Mouse (Mus musculus) midbrain, postnatal 0 days (tissue): Measurements from ENCODE around the gene Gm9972. TPM values are rescaled to one million over a fixed set of nuclear protein-coding genes. Genes with fewer than 3 reads are reported as not detected.
A peak's percentile ranks its signal among the peaks of the same experiment; 100 is the strongest.

Experiments
- ATAC-seq: fragments of 200-750 bp; cut with Nextera tagmentation; 2 replicates; pipeline ENCODE4 v1.8.0; 2017; ENCODE audit warnings: moderate number of reproducible peaks, mild to moderate bottlenecking, moderate TSS enrichment, moderate library complexity; ENCODE audit not compliant: low FRiP score
- DNase-seq: peaks from one replicate; pipeline ENCODE4 v3.0.0-alpha.2; 2015; ENCODE audit warnings: low spot score
- H3K27ac ChIP-seq: fragments of 300-500 bp; sonication (generic); 2 replicates; pipeline ENCODE4 v1.5.1; 2014; ENCODE audit warnings: low read depth, mild to moderate bottlenecking, low read length, mixed read lengths
- H3K27me3 ChIP-seq: fragments of 300-500 bp; sonication (generic); 2 replicates; pipeline ENCODE4 v1.6.1; 2014; ENCODE audit warnings: low read length, control low read depth, mixed read lengths; ENCODE audit not compliant: insufficient read depth
- H3K36me3 ChIP-seq: fragments of 300-500 bp; sonication (generic); 2 replicates; pipeline ENCODE4 v1.6.1; 2014; ENCODE audit warnings: low read length, control low read depth, mixed read lengths; ENCODE audit not compliant: insufficient read depth
- H3K4me1 ChIP-seq: fragments of 300-500 bp; sonication (generic); 2 replicates; pipeline ENCODE4 v1.6.1; 2014; ENCODE audit warnings: mild to moderate bottlenecking, control low read depth, antibody characterized with exemption, low read length, mixed read lengths; ENCODE audit not compliant: insufficient read depth
- H3K4me2 ChIP-seq: fragments of 300-500 bp; sonication (generic); 2 replicates; pipeline ENCODE4 v1.6.1; 2014; ENCODE audit warnings: low read depth, mild to moderate bottlenecking, low read length, mixed read lengths; ENCODE audit not compliant: poor library complexity, severe bottlenecking
- H3K4me3 ChIP-seq: fragments of 300-500 bp; sonication (generic); 2 replicates; pipeline ENCODE4 v1.5.1; 2014; ENCODE audit warnings: low read depth, mild to moderate bottlenecking, low read length, moderate library complexity
- H3K9ac ChIP-seq: fragments of 300-500 bp; sonication (generic); replicated peaks from 2 replicates; pipeline ENCODE4 v1.6.1; 2014; ENCODE audit warnings: mild to moderate bottlenecking, low read length, moderate library complexity, mixed read lengths; ENCODE audit not compliant: poor library complexity, severe bottlenecking
- H3K9me3 ChIP-seq: fragments of 300-500 bp; sonication (generic); 2 replicates; pipeline ENCODE4 v1.6.1; 2016; ENCODE audit warnings: low read length, control low read depth
- CTCF ChIP-seq: IDR thresholded peaks from 2 replicates; pipeline ENCODE4 v1.5.1; 2016; ENCODE audit warnings: antibody characterized with exemption, mild to moderate bottlenecking
- WGBS: fragments of 180-500 bp; shearing (Covaris S2); extraction: QIAGEN DNeasy Blood & Tissue Kit; methylation state at CpG from one replicate; pipeline ENCODE4 v1.1.7; 2014; 5-methylcytosine and 5-hydroxymethylcytosine counted together
- polyA plus RNA-seq: library from polyadenylated mRNA; unstranded; fragments of >200 nt; fragmentation: Nextera tagmentation; extraction: Ambion mirVana; gene quantifications from 2 replicates; pipeline ENCODE4 v1.2.1, GENCODE M21; 2015
- total RNA-seq: library from RNA; depleted of rRNA; stranded (reverse); fragments of >200 nt; gene quantifications from 2 replicates; pipeline ENCODE4 v1.2.3, GENCODE M21; 2014; rRNA removed

Gm9972 gene
- total and polyA plus RNA-seq, 2 experiments from 2014 or later: not detected

DNA sequence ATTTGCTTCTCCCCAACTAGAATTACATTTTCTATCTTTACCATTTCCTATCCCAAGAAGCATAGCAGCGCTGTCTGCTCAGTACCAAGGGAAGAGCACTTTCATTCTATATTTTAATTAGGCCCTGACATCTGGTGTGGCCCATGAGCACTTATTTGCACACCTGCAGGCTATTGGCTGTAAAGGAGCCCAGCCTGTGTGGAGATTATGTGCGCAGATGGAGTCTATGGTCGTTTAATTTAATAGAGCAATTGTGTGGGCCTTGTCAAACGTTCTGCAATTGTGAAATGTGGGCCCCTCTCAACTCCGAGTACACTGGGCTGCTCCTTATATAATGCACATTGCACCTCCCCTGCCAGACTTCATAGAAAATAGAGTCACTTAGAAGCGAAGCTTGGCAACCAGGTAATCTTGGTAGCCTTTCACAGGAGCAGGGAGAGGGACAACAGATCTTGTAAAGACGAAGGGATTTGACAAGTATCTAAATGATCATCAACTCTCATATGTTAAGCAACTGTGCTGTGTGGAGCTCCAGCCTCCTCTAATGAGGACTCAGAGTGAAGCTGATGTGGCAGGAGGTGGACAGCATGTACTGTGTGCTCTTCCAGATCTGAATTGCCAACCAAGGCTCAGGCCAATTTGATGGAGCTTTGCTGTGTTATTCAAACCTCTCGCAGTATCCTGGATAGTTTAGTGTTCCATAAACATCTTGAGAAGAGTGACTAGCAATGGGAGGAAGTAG, 50.9 kb downstream of the Gm9972 start:
- H3K27me3 ChIP-seq: no peaks in the 10 kb centered on the region
- no peak overlapping the region for H3K27ac ChIP-seq
- no peak overlapping the region for H3K4me3 ChIP-seq
- 69% methylated on average over 8 of the region's 8 CpGs for WGBS
- no peak for TF ChIP-seq CTCF
- ATAC-seq (no peak), DNase-seq (peak; percentile 40)
- H3K9ac ChIP-seq: no peak overlapping the region
- H3K4me2 ChIP-seq: no peak overlapping the region
- no peaks in the 10 kb centered on the region for H3K36me3 ChIP-seq
- H3K9me3 ChIP-seq: no peaks in the 10 kb centered on the region
- no peaks in the 10 kb centered on the region for H3K4me1 ChIP-seq

Other genes with a start within 250 kb of the Gm9972 start
- gene Atp10b, start 114.1 kb downstream of the Gm9972 start, total RNA-seq: 1.4 and 1.8 TPM in 2 replicates
- gene Atp10b, start 114.1 kb downstream of the Gm9972 start, polyA plus RNA-seq: 0.32 and 0.33 TPM in 2 replicates